Mouse (Mus musculus) limb, embryonic 12.5 days (tissue): Measurements from ENCODE around the gene Tmeff1. TPM values are rescaled to one million over a fixed set of nuclear protein-coding genes. Genes with fewer than 3 reads are reported as not detected.

Experiments
- ATAC-seq: fragments of 200-750 bp; cut with Nextera tagmentation; 2 replicates; pipeline ENCODE4 v1.8.0; 2017; ENCODE audit warnings: low read depth, moderate TSS enrichment; ENCODE audit not compliant: insufficient number of reproducible peaks, insufficient read depth, low FRiP score, low TSS enrichment
- H3K27ac ChIP-seq: fragments of 300-500 bp; sonication (generic); 2 replicates; pipeline ENCODE4 v1.5.1; 2016; ENCODE audit warnings: mild to moderate bottlenecking, moderate library complexity
- H3K27me3 ChIP-seq: fragments of 300-500 bp; sonication (generic); 2 replicates; pipeline ENCODE4 v1.6.1; 2016; ENCODE audit warnings: mild to moderate bottlenecking, moderate library complexity
- H3K36me3 ChIP-seq: fragments of 300-500 bp; sonication (generic); 2 replicates; pipeline ENCODE4 v1.6.1; 2016; ENCODE audit warnings: mild to moderate bottlenecking, moderate library complexity
- H3K4me1 ChIP-seq: fragments of 300-500 bp; sonication (generic); replicated peaks from 2 replicates; pipeline ENCODE4 v1.6.1; 2016
- H3K4me2 ChIP-seq: fragments of 300-500 bp; sonication (generic); 2 replicates; pipeline ENCODE4 v1.6.1; 2016; ENCODE audit warnings: mild to moderate bottlenecking, moderate library complexity
- H3K4me3 ChIP-seq: fragments of 300-500 bp; sonication (generic); replicated peaks from 2 replicates; pipeline ENCODE4 v1.5.1; 2016; ENCODE audit warnings: mild to moderate bottlenecking
- H3K9ac ChIP-seq: fragments of 300-500 bp; sonication (generic); replicated peaks from 2 replicates; pipeline ENCODE4 v1.6.1; 2016; ENCODE audit warnings: mild to moderate bottlenecking, moderate library complexity
- H3K9me3 ChIP-seq: fragments of 300-500 bp; sonication (generic); 2 replicates; pipeline ENCODE4 v1.6.1; 2016; ENCODE audit warnings: mild to moderate bottlenecking, moderate library complexity
- WGBS: fragments of 180-500 bp; shearing (Covaris S2); methylation state at CpG from one replicate; pipeline ENCODE4 v1.1.7; 2016; 5-methylcytosine and 5-hydroxymethylcytosine counted together
- polyA plus RNA-seq: library from polyadenylated mRNA; unstranded; fragments of >200 nt; fragmentation: Nextera tagmentation; extraction: Ambion mirVana; gene quantifications from 2 replicates; pipeline ENCODE4 v1.2.1, GENCODE M21; 2016

Tmeff1 gene
- 110 and 112 TPM in 2 replicates for polyA plus RNA-seq

DNA sequence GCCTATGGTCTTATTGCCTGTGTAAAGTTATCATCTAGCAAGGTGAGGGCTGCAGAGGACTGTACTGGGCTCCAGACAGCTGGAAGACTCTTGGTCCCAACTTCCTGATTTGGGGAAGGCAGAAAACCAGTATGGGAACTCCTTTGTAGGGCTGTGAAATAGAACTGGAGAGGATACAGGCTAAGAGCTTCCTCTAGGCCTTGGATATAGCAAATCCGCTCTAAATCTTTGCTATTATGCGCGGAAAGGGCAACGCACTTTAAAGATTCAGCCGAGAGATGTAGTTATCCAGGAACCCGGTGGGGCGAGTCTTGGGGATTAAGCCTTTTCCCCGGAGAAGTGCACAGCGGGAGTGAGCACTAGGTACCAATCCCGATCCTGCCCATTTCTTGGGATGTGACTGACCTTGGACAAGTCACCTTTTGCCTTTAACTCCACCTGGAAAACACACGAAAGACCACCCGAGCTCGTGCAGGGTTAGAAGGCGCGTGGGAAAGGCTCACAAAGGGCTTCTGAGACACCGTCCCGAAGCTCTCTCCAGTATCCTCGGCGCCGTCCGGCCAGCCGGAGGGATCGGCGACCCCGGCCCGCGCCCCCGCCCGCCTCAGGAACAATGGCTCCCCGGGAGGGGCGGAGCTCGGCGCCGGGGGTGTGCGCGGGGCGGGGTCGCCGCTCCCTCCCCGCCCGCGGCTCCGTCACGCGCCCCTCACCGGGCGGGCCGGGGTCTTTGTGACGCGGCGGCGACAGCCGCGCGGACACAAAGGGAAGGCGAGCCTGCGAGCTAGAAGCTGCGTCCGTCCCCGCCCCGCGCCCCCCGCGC lies at the start of gene Tmeff1:
TSS of gene Tmeff1 (plus strand) at position 754 of the 820 bp plus-strand sequence.
- 0 out of 2 replicates have a peak, but pooled peaks cover 3% of the 10 kb centered on the region for H3K9me3 ChIP-seq
- no peaks in the 10 kb centered on the region for H3K27me3 ChIP-seq
- H3K27ac ChIP-seq = peak within 1 kb of the TSS; percentile 96
- H3K4me2 ChIP-seq = peak within 1 kb of the TSS; percentile 86
- H3K4me1 ChIP-seq = peaks cover 15% of the 10 kb centered on the region
- H3K9ac ChIP-seq = peak within 1 kb of the TSS; percentile 99
- H3K4me3 ChIP-seq = peak within 1 kb of the TSS; percentile 96
- H3K36me3 ChIP-seq = peaks cover 4% of the 10 kb centered on the region
- peak; percentile 75 for ATAC-seq
- under 1% methylated on average over 58 of the region's 64 CpGs for WGBS

DNA sequence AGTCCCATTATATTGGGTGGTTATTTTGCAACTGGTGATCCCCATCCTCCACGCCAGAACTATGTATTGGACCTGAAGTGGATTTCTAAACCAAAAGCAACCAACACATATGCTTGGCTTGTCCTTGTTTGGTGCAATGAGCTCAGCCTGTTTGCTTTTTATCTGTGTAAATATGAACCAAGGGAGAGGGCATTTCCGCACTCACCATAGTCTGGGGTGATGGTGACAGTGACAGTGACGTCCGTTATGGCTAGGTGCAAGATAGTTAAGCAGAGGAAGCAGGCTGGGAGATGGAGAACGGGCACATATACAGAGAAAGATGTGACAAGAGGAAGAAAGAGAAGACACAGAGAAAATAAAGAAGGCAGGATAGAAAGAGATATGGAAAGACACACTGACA lies 48.7 kb upstream of the Tmeff1 start:
- H3K4me2 ChIP-seq = no peak overlapping the region
- ATAC-seq = no peak
- H3K27ac ChIP-seq = no peak overlapping the region
- no peak overlapping the region for H3K9ac ChIP-seq
- no peaks in the 10 kb centered on the region for H3K27me3 ChIP-seq
- no peaks in the 10 kb centered on the region for H3K9me3 ChIP-seq
- no peaks in the 10 kb centered on the region for H3K4me1 ChIP-seq
- WGBS = 84% methylated on average over 5 of the region's 5 CpGs
- no peak overlapping the region for H3K4me3 ChIP-seq
- H3K36me3 ChIP-seq = no peaks in the 10 kb centered on the region

DNA sequence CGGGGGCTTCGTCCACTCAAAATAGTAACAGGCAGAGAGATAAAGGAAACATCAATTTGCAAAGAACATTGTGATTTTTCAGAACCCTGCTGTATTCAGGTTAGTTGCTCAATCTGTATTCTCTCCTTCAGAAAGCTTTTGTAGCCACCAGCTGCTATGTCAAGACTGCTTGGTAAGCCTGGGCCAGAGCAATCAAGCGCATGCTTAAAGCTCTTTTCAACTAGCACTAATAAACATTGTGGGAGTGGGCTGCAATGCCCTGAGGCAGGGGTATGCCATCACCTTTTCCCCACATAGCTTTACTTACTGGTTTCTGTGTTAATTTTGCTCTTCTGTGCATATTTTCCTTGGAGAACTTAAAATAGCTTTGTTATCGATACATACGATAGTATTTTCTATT lies 48.0 kb upstream of the Tmeff1 start:
- H3K4me2 ChIP-seq = no peak overlapping the region
- 81% methylated on average over 5 of the region's 5 CpGs for WGBS
- no peak overlapping the region for H3K4me3 ChIP-seq
- 0 out of 2 replicates have a peak, but pooled peaks cover 2% of the 10 kb centered on the region for H3K27me3 ChIP-seq
- no peaks in the 10 kb centered on the region for H3K9me3 ChIP-seq
- H3K9ac ChIP-seq = no peak overlapping the region
- ATAC-seq = no peak
- no peak overlapping the region for H3K27ac ChIP-seq
- H3K4me1 ChIP-seq = peaks cover 7% of the 10 kb centered on the region
- no peaks in the 10 kb centered on the region for H3K36me3 ChIP-seq

DNA sequence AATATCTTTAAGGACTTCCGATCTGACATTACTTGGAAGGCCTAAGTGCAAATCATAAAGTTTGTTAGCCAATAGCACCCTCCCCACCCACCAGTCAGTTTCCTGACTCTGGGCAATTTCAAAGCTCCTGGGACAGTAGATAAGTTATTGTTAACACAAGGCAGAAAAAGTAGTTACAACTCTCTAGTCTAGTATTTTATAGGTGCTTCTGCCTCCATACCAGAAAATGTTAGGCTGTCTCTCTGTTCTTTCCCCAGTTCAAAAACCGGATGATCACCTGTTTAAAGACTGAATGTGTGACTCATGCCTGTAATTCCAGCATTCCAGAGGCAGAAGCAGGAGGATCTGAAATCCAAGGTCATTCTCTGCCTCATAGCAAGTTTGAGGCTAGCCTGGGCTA lies 46.4 kb upstream of the Tmeff1 start:
- WGBS = 89% methylated on average over 2 of the region's 2 CpGs
- Histone ChIP-seq H3K9ac (no peak overlapping the region), H3K4me2 (no peak overlapping the region), H3K4me3 (no peak overlapping the region), H3K9me3 (no peaks in the 10 kb centered on the region), H3K27ac (no peak overlapping the region), H3K27me3 (peaks cover 13% of the 10 kb centered on the region; the same call in 1 of the 2 replicates), H3K4me1 (peaks cover 19% of the 10 kb centered on the region), H3K36me3 (no peaks in the 10 kb centered on the region)
- ATAC-seq = no peak

DNA sequence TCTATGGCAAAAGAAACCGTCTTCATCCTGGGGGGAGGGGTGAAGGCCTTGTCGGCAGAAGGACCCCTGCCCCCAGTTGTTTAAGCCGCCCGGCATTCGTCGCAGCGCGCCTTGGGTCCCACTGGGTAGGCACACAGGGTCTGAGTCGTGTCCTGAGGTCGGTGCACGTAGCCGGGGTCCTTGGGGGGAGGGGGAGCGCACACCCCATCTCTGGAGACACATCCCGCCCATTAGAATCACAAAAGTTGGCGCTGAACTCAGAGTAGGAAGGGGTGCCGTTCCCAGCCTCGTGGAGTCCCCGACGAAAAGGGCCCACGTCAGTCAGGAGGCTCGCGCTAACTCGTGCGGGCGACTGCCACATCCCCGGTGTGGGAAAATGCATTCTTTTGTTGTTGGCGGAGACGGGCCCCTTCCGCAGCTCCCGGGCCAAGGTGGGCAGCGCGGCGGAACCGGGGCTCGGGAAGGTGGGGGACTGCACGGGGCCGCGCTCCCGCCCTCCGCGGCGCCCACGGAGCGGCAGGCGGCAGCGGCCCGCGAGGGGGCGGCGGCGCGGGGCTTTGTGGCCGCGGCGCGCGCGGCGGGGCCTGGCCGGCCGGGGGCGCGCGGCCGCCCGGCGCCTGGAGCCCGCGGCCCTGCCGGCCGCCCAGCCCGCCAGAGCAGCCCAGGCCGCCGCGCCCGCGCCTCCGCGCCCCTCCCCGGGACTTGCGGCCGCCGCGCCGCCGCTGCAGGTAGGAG lies 45.0 kb upstream of the Tmeff1 start, which contains the start of gene Msantd3:
TSS of gene Msantd3 (plus strand) at position 95 of the 735 bp plus-strand sequence.
- Histone ChIP-seq H3K4me3 (peak within 1 kb of the TSS; percentile 78), H3K36me3 (no peaks in the 10 kb centered on the region), H3K27ac (peak within 1 kb of the TSS; percentile 89), H3K9me3 (no peaks in the 10 kb centered on the region), H3K9ac (peak within 1 kb of the TSS; percentile 97), H3K27me3 (peaks cover 25% of the 10 kb centered on the region; the same call in 1 of the 2 replicates), H3K4me2 (peak within 1 kb of the TSS; percentile 72), H3K4me1 (peaks cover 20% of the 10 kb centered on the region)
- ATAC-seq = peak; percentile 64; the same call in 1 of the 2 replicates
- WGBS = under 1% methylated on average over 42 of the region's 86 CpGs

DNA sequence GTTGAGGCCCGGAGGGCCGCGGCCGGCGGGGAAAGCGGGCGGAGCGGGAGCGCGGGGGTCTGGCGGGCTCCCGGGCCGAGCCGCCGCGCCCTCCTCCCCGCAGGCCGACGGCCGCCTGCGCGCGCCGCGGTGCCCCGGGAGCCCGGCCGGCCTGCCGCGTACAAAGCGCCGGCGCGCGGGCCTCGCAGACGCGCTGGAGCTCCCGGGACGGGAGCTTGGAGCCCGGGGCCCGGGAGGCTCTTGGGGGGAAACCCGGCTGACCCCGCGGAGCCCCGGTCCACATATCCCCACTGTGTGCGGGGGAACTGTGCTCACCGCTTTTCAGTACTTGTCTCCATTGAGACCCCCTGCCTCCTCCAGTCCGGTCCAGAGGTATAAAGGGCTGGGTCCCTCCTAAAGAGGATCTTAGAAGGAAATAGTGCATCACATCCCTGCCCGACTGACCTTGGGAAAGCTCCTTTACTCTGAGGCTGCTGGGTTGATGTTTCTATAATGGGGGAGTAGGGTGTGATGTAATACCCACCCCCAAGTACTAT lies 44.3 kb upstream of the Tmeff1 start:
- Histone ChIP-seq H3K4me1 (peaks cover 25% of the 10 kb centered on the region), H3K36me3 (no peaks in the 10 kb centered on the region), H3K9me3 (no peaks in the 10 kb centered on the region), H3K4me3 (peak overlapping the region; percentile 78), H3K4me2 (peak overlapping the region; percentile 72), H3K27ac (peak overlapping the region; percentile 89), H3K27me3 (peaks cover 31% of the 10 kb centered on the region), H3K9ac (peak overlapping the region; percentile 97)
- whole genome bisulfite sequencing = under 1% methylated on average over 24 of the region's 50 CpGs
- peak; percentile 46; the same call in 1 of the 2 replicates for ATAC-seq

DNA sequence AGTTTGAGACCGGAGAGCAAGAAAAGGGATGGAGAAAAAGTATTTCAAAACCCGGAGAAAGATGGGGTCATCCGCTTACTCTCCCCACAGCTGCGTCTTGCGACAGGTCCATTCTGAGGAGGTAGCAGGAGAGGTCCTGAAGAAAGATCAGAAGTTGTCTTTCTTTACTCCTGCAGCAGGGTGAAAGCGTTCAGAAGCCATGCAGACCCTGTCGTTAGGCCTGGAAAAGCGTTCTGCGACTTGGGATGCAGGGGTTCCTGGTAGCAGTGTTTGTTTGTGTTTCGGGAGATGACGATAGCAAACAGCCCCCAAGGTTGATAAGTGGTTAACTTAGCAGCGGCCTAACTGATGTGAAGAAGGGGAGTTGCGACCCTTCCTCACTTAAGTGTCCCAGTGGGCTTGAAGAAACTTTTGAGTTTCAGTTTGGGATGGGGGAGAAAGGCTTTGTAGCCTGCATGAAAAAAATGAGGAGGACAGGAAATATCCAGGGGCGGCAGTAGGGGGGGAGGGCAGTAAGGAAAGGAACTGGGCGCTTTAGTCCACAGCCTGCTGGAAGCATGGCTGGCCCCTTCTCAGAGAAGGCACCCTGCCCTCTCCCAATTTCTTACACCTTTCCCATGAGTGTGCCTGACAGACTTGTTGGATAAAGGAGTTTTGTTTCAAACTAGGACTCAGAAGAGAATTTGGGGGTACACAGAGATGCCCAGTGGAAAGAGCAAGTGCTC lies 43.3 kb upstream of the Tmeff1 start:
- Histone ChIP-seq H3K4me1 (peaks cover 29% of the 10 kb centered on the region), H3K4me3 (peak overlapping the region; percentile 78), H3K9me3 (no peaks in the 10 kb centered on the region), H3K27me3 (peaks cover 38% of the 10 kb centered on the region), H3K36me3 (no peaks in the 10 kb centered on the region), H3K27ac (no peak overlapping the region), H3K9ac (peak overlapping the region; percentile 97), H3K4me2 (peak overlapping the region; percentile 72)
- no peak for ATAC-seq
- 5% methylated on average over 15 of the region's 15 CpGs for WGBS

DNA sequence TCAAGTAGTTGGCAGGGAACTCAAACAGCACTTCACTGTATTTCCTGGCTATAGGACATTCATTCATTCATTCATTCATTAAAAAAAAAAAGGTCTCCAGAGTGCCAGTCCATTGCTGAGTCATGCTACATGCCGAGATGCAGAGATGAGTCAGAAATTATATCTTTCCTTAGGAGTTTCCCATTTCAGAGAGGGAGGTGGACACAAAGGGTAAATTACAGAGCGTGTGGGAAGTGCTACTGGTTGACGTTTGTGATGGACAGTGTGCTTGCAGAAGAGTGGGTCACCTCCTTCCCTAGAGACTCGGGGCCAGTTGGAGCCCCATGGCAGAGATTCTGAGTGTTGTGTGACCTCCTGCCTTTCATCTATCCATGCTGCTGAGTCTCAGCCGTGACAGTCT lies 42.6 kb upstream of the Tmeff1 start:
- H3K36me3 ChIP-seq = no peaks in the 10 kb centered on the region
- 41% methylated on average over 5 of the region's 5 CpGs for WGBS
- no peaks in the 10 kb centered on the region for H3K9me3 ChIP-seq
- H3K27me3 ChIP-seq = peaks cover 44% of the 10 kb centered on the region
- no peak overlapping the region; the same call in 1 of the 2 replicates for H3K9ac ChIP-seq
- H3K4me2 ChIP-seq = peak overlapping the region; percentile 72
- H3K27ac ChIP-seq = no peak overlapping the region
- ATAC-seq = no peak
- H3K4me1 ChIP-seq = peaks cover 35% of the 10 kb centered on the region
- H3K4me3 ChIP-seq = peak overlapping the region; percentile 78; the same call in 1 of the 2 replicates

DNA sequence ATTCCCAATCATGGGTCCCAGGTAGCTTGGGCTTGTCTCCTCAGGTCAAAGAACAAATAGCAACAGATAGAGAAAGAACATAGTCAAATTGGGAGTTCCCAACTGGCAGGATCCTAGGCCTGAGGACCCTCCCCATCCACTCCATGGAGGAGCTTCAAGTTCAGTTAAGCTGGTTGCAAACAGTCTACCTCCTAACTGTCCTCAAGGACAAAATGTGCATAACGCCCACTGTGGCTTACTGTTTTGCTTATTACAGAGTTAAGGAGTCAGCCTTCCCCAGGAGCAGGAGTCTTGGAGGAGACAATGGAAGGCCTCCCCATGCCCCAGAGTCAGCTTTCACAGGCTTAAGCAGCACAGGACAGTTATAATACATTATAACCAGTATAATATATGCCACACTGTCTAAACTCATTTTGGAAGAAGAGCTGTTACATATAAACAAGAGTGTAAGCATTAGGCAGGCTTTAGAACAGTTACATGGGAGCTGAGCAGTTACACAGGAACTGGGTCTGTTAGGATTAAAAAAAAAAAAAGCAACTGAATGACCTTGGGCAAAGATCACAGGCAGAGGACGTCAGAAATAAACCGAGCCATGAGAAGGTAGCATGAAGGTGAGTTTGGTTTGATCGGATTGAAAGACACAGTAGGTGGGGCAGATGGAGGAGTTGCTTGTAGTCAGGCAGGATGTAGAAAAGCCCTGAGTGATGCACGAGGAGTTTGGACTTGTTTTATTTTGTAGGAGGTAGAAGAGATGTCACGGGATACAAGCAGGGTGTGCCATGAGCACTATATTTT lies 41.7 kb upstream of the Tmeff1 start:
- peaks cover 44% of the 10 kb centered on the region for H3K27me3 ChIP-seq
- H3K27ac ChIP-seq = no peak overlapping the region
- H3K36me3 ChIP-seq = no peaks in the 10 kb centered on the region
- no peak for ATAC-seq
- no peak overlapping the region for H3K4me3 ChIP-seq
- no peak overlapping the region for H3K9ac ChIP-seq
- H3K4me2 ChIP-seq = no peak overlapping the region
- WGBS = 77% methylated on average over 6 of the region's 6 CpGs
- no peaks in the 10 kb centered on the region for H3K9me3 ChIP-seq
- peaks cover 43% of the 10 kb centered on the region for H3K4me1 ChIP-seq

DNA sequence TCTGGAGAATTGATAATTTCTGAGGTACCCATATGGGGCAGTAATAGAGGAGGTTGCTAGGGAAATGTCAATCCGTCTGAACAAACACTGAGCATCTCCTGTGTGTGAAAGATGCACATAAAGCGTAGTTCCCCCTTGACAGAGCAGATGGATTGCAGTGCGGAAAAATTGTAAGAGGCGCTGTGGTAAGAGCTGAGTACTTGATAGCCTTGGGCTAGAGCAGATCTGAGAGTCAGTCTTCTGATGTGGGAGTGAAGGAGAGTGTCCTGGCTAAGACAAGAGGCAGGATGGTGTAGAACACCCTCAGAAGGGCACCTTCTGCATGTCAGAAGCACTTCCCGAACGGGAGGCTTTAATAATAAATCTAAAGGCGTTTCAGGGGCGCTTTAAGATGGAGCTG lies 40.8 kb upstream of the Tmeff1 start:
- WGBS = 75% methylated on average over 8 of the region's 8 CpGs

More for the DNA sequence above, 40.8 kb upstream of the Tmeff1 start:
- Histone ChIP-seq H3K9ac (no peak overlapping the region), H3K4me2 (no peak overlapping the region), H3K4me1 (peaks cover 52% of the 10 kb centered on the region), H3K4me3 (no peak overlapping the region), H3K36me3 (no peaks in the 10 kb centered on the region), H3K9me3 (no peaks in the 10 kb centered on the region), H3K27ac (no peak overlapping the region), H3K27me3 (peaks cover 44% of the 10 kb centered on the region)
- no peak for ATAC-seq
